Mouse (Mus musculus) heart, postnatal 0 days (tissue): Measurements from ENCODE around the gene Kif26b.

ENCODE experiments used
- CTCF ChIP-seq: IDR thresholded peaks from 2 replicates; pipeline ENCODE4 v1.5.1; 2016; ENCODE audit warnings: antibody characterized with exemption, control low read depth, low read depth
- EP300 ChIP-seq: IDR thresholded peaks from 2 replicates; pipeline ENCODE4 v1.6.1; 2016; ENCODE audit warnings: antibody characterized with exemption, low read depth

DNA sequence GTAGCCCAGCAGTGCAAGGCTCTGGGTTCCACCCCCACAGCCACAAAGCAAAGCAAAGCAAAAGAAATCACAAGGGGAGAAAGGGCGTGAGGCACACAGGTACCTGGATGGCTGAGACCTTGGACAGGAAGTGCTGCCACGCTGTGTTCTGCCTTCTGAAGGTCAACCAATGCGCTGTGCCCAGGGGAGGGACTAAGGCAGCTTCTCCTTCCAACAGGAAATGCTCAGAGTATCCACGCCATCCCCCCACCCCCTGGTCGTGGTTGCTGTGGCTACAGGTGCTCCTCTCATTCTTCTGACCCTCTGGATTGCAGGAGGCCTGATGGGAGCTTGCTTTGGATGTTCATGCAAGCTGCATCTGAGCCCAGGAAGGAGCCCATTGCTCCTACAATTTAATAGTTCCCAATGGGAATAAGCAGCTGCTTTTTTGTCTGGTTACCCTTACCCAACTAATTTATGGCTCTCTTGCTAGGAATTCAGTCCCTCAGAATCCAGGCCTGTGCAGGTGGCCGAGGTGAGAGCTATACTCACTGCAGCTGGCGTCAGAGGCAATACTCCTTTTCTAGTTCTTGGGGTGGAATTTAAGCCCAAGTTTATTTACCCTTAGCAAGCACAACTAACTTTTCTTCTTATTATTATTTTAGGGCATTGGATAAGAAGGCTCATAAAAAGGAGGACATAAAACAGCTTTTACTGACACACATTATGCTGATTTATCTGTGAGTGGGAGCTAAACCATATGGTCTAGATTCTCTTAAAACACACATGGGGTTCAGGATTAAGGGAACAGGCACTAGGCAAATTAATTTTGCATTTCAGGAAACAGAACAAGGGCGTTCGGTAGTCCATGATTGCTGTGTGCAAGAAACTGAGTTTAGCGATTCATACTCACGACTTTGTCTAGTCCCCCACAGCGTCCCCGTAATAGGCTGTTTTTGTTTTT, 61.6 kb downstream of the Kif26b start:
- TF ChIP-seq EP300 (no peak), CTCF (no peak)
